Mouse (Mus musculus): Measurements from ENCODE around the gene Spata16.

DNA sequence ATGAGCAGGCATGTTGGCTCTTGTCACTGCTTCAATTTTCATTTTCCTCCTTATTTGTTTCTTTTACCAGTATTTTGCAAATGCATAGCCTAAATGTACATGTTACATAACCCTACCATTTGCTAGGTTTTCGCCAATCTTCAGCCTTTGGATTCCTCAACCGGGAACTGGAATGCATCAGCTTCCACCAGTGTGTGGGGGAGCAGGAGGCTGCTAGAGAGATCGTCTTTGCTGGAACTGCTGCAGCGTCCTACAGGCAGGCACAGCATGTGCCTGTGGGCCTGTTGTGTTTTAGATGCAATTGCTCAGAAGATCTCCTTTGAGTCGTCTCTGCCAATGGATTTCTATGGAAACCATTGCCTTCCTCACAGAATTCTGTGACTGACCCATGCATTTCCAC lies 182.0 kb downstream of the Spata16 start:
- TF ChIP-seq POLR2A (IDR thresholded peaks at IDR 0.05; ENCODE audit: low read depth, low read length) (no peak), ZC3H11A (IDR thresholded peaks at IDR 0.05; ENCODE audit: low read depth, low read length) (no peak), TCF12 (IDR thresholded peaks at IDR 0.05; ENCODE audit: low read depth, low read length) (no peak), ELF1 (IDR thresholded peaks at IDR 0.05; ENCODE audit: low read depth, low read length) (no peak), CTCF (conservative IDR thresholded peaks at IDR 0.05 in 1 of 2, IDR thresholded peaks at IDR 0.05 in 1 of 2; ENCODE audit: low read depth in 2 of 2, low read length in 2 of 2) (no peak), MAFK (IDR thresholded peaks at IDR 0.05; ENCODE audit: insufficient replicate concordance, low read length) (no peak), ZNF384 (IDR thresholded peaks at IDR 0.05; ENCODE audit: low read depth, low read length) (no peak), USF2 (conservative IDR thresholded peaks at IDR 0.05; ENCODE audit: low read depth, low read length) (no peak), SIN3A (IDR thresholded peaks at IDR 0.05; ENCODE audit: low read length) (no peak)

Data from CH12.LX (cell line).